Mouse (Mus musculus) E14TG2a.4 (cell line): ENCODE data around the gene Pbx3.

Source experiments
- CTCF ChIP-seq: conservative IDR thresholded peaks from 2 replicates; pipeline ENCODE4 v1.5.1; 2014; ENCODE audit warnings: low read length
- NANOG ChIP-seq: IDR thresholded peaks from 2 replicates; pipeline ENCODE4 v1.6.1; 2014; ENCODE audit warnings: borderline replicate concordance, low read length, mixed read lengths
- POU5F1 ChIP-seq: IDR thresholded peaks from 2 replicates; pipeline ENCODE4 v1.6.1; 2014; ENCODE audit warnings: low read length, borderline replicate concordance

DNA sequence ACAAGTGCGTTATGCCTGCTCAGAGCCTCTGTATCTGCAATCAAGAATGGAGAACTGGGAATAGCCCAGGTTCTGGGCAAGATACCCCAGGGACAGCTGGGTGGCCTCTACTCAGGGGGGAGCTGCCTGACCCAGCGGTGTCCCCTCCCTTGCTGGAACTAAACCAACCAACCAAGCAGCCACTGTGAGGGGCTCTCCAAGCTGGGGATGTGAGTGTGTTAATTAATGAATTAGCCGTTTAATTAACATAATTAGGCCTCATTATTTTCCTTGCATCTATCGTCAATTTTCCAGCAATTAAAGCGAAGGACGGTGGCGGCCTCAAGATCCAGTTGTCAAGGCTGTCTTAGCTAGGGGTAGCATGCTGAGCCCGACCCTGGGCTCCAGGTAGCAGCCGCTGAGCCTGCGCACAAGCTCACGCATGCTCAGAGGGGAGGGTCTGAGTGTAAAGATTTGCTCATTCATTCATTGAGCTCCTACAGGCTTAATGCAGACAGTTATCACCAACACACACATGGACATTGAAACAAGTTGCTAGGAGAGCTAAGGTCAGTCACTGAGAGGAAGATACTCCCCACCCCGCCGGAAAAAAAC lies 243.2 kb downstream of the Pbx3 start:
- no peak for TF ChIP-seq CTCF
- no peak for TF ChIP-seq POU5F1
- TF ChIP-seq NANOG = no peak
